Mouse (Mus musculus) cerebellum, adult 8-10 months (tissue): ENCODE measurements at regions not wholly inside any gene's neighbourhood (a gene's known extent, or its start where the extent isn't known, plus 50 kb on each side); places are given as distances from the start of the nearest gene placed in this dataset.

ENCODE experiments used
- DNase-seq: peaks from one replicate; pipeline ENCODE4 v3.0.0; 2022

- DNase-seq = no peak
Observed at GRCm38 (mm10) chr1:16007809-16008208, 85.3 kb downstream of the 4930444P10Rik start.

GRCm38 (mm10) chr1:16006888-16007287, 86.2 kb downstream of the 4930444P10Rik start:
- no peak for DNase-seq

- DNase-seq = no peak
Observed at GRCm38 (mm10) chr1:15997135-15997534, 96.0 kb downstream of the 4930444P10Rik start.

GRCm38 (mm10) chr1:15996341-15996740, 96.8 kb downstream of the 4930444P10Rik start:
- DNase-seq = no peak

- peak; percentile 41 for DNase-seq
Observed at GRCm38 (mm10) chr1:15993561-15994410, 99.3 kb downstream of the 4930444P10Rik start.

GRCm38 (mm10) chr1:15990982-15991381, 102.1 kb downstream of the 4930444P10Rik start:
- peak; percentile 57 for DNase-seq

- no peak for DNase-seq
Observed at GRCm38 (mm10) chr1:15985579-15985978, 107.5 kb downstream of the 4930444P10Rik start.

- DNase-seq = no peak
Observed at GRCm38 (mm10) chr1:15979333-15979732, 113.8 kb downstream of the 4930444P10Rik start.

- no peak for DNase-seq
Observed at GRCm38 (mm10) chr1:15959578-15959977, 133.5 kb downstream of the 4930444P10Rik start.

- no peak for DNase-seq
Observed at GRCm38 (mm10) chr1:15958661-15959060, 134.5 kb downstream of the 4930444P10Rik start.

GRCm38 (mm10) chr1:15943662-15944061, 149.5 kb downstream of the 4930444P10Rik start:
- peak; percentile 23 for DNase-seq

GRCm38 (mm10) chr1:15943041-15943440, 150.1 kb downstream of the 4930444P10Rik start:
- DNase-seq = no peak
